Mouse (Mus musculus) cerebellum, adult 2 months (tissue): ENCODE measurements at regions not wholly inside any gene's neighbourhood (a gene's known extent, or its start where the extent isn't known, plus 50 kb on each side); places are given as distances from the start of the nearest gene placed in this dataset.

Experiments
- CTCF ChIP-seq: fragments of 200-500 bp; IDR thresholded peaks from 2 replicates; pipeline ENCODE4 v1.5.1; 2011; ENCODE audit warnings: low read depth, mild to moderate bottlenecking, control low read depth, low read length, moderate library complexity, borderline replicate concordance; ENCODE audit not compliant: insufficient read depth
- POLR2A ChIP-seq: fragments of 200-500 bp; IDR thresholded peaks from 2 replicates; pipeline ENCODE4 v1.6.1; 2011; ENCODE audit warnings: low read length, control low read depth, borderline replicate concordance; ENCODE audit not compliant: insufficient read depth

DNA sequence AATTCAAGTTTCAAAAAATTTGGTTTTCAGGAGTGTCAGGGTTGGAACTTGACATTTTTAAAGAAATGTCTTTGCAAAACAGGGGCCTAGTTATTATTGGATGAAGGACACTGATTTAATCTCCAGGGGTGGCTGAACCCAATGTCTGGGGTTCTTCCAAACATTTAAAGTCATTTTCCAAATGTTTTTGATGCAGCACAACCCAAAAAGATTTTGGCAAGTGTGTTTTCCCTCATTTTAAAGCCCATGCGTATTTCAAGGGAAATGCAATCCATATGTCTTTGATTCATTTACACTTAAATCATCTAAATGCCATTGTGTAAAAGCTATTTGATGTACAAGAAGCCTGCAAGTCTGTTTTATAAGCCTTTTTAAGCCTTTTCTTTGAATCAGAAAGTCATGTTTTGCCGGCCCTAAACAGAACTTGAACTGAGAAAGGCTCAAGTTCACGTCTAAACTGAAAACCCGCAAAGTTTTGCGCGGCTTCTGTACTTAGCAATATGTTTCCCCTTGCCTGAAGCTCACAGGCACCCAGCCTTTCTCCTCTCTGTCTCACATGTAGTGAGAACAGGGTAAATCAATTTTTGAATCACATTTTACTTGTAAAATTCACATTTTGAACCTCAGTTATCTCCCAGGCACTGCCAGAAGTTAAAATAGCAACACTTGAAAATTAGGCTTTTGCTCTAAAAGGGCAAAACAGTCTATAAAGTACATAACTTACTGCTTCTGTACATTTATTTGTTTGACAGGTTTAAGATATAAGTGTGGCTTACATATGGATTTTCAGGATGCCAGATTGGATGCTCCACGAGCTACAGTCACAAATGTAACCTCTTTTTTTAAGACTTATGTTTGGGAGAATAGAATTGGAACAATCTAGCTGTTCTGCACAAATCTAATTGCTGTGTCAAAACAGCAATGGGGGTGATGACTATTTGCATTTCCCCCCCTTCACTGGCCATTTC, 370.9 kb upstream of the Mef2c start:
- TF ChIP-seq CTCF (no peak), POLR2A (no peak)
